Mouse (Mus musculus) thymus, adult 2 months (tissue): ENCODE results near the gene Nostrin.

ENCODE experiments used
- CTCF ChIP-seq: fragments of 200-500 bp; IDR thresholded peaks from 2 replicates; pipeline ENCODE4 v1.5.1; 2012; ENCODE audit warnings: mild to moderate bottlenecking, control low read depth, low read length, moderate library complexity, borderline replicate concordance; ENCODE audit not compliant: control insufficient read depth, poor library complexity, insufficient read depth; ENCODE audit errors: extremely low read depth
- POLR2A ChIP-seq: fragments of 200-500 bp; IDR thresholded peaks from 2 replicates; pipeline ENCODE4 v1.6.1; 2012; ENCODE audit warnings: mild to moderate bottlenecking, low read length, control low read depth, moderate library complexity; ENCODE audit not compliant: control insufficient read depth, poor library complexity, insufficient read depth; ENCODE audit errors: extremely low read depth

GRCm38 (mm10) chr2:69193555-69193954, 58.0 kb downstream of the Nostrin start:
- no peak for TF ChIP-seq POLR2A
- no peak for TF ChIP-seq CTCF
